Mouse (Mus musculus) lung, postnatal 36 days (tissue): Measurements from ENCODE around the gene Olfr354.

ENCODE experiments used
- DNase-seq: peaks from one replicate; pipeline ENCODE4 v3.0.0; 2022; ENCODE audit warnings: mixed read lengths

The Olfr354 gene

GRCm38 (mm10) chr2:36905380-36905779 is at the start of gene Olfr354:
Olfr354 (plus strand) TSS chr2:36905680.
- no peak for DNase-seq

GRCm38 (mm10) chr2:36862560-36862959 is 42.9 kb upstream of the Olfr354 start, which contains the start of gene Olfr351:
Olfr351 (minus strand) TSS chr2:36862660.
- no peak for DNase-seq

- DNase-seq, result no peak
Measured at GRCm38 (mm10) chr2:36868160-36868559, 37.3 kb upstream of the Olfr354 start, which contains the start of gene Olfr352. Olfr352 (plus strand) TSS chr2:36868460.

GRCm38 (mm10) chr2:36892836-36893235 is 12.6 kb upstream of the Olfr354 start, which contains the start of gene Olfr353:
Olfr353 (minus strand) TSS chr2:36892936.
- DNase-seq, result no peak

GRCm38 (mm10) chr2:36897114-36897513 is 8.4 kb upstream of the Olfr354 start:
- DNase-seq, result no peak

- no peak for DNase-seq
Measured at GRCm38 (mm10) chr2:36928797-36929196, 23.3 kb downstream of the Olfr354 start, which contains the start of gene Olfr355. Olfr355 (minus strand) TSS chr2:36928897.

- no peak for DNase-seq
Measured at GRCm38 (mm10) chr2:36936821-36937220, 31.3 kb downstream of the Olfr354 start, which contains the start of gene Olfr356. Olfr356 (plus strand) TSS chr2:36937121.
